Mouse (Mus musculus): ENCODE results near the gene Vmn1r185.
"Not testable (repeated sequence)": the region's sequence is repeated elsewhere in the genome, so short reads cannot be mapped to it uniquely, and the experiment has no call there.

Vmn1r185 gene

DNA sequence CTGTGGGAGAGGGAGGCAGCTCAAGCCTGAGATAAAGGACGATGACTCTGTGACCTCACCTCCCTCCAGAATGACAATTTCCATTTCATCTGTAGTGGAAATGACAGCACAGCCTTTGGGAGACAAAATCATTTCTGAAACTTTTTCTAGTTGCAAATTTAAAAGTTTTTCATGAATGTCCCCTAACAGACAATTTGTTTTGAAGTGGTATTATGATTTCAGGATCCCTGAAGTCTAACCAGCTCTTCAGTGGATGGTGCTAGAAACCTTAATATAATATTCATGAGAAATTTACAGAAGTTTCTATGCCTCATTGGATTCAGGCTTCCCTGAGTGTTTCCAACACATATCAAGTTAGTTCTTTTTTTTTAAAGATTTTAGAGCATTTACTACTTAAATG lies at the start of gene Vmn1r185:
Gene Vmn1r185 (minus strand): TSS at position 101 of the 400 bp plus-strand sequence.
- DNase-seq (ENCODE audit: low spot score) = not testable (repeated sequence)

DNA sequence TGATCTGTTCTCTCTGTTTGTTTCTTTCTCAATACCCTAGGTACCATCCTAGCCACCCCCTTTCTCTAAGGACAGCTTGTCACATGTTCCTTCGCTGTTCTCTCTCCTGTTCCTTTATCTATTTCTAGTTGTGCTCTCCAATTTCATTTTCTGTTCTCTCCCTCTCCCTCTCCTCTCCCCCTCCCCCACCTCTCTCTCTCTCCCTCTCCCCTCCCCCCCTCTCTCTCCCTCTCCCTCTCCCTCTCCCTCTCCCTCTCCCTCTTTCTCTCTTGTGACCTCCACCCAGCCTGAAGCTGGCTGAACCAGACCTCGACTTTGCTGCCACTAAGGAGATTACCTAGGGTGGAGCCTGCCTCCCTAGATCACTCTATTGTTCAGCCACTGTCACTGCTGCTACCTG lies 49.2 kb upstream of the Vmn1r185 start:
- not testable (repeated sequence) for DNase-seq (ENCODE audit: low spot score)

DNA sequence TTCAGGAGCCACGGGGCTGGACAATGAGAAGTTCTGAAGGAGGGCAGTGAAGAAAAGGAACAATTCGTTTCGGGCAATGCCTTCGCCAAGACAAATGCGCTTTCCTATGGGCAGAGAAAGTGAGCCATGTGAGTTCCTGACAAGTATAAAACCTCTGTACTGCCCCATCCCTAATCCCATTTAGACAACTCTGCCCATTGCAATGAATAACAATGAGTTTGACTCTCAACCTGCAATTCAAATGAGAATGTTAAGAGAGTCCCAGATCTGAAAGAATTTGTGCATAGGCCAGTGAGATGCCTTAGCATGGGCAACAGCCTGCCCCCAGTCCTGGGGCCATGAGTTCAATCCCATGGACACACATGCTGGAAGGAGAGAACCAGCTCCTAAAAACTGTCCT lies 47.7 kb upstream of the Vmn1r185 start:
- no peak for DNase-seq (ENCODE audit: low spot score)

- DNase-seq (ENCODE audit: low spot score) = no peak
Measured at GRCm38 (mm10) chr7:26589774-26590173, 28.5 kb downstream of the Vmn1r185 start.

DNA sequence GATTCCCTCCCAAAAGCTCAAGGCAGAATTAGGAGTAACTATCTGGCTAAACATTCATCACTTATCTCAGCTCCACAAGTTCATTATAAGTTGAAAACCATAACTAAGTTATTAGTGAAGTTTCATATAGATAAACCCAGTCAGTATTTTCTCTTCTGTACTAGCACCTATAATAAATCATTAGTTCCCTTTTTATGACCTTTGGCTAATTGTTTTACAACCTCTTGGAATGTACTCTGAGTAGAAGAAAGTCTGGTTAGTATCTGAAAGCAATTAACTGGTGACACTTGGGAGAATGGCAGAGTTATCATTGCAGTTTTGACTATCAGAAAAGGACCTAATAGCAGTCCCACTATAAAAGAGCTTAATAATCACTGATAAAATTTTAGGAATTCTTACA lies 29.2 kb downstream of the Vmn1r185 start:
- no peak for DNase-seq (ENCODE audit: low spot score)
